10 mouse cellular contexts compared by ENCODE assay signal in genomic region chr9:23221976-23222375, GRCm38 (mm10). TPM values are rescaled to one million over a fixed set of nuclear protein-coding genes. Genes with fewer than 3 reads are reported as not detected.
DNase-seq lines count a peak whose midpoint lies in the region; ATAC-seq lines count a peak whose summit lies in the region.
"Had no signal": no experiment of that assay in that cellular context is flagged by ENCODE, and none has a peak within 500 bp of the region (broad histone marks: within the 10 kb centered on the region; RNA-seq: fewer than 3 reads in every experiment).

No protein-coding gene starts in this region.

- H3K9ac ChIP-seq in heart, embryonic 15.5 days: peak overlapping the region; percentile 71; the same call in 1 of the 2 replicates
- H3K9ac ChIP-seq in hindbrain, embryonic 11.5 days (ENCODE audit: low read depth, low read length): peak overlapping the region; percentile 74; the same call in 1 of the 2 replicates
- H3K9ac ChIP-seq in midbrain, embryonic 14.5 days (replicated peaks; ENCODE audit: low read length): peak overlapping the region; percentile 75

- no peak for DNase-seq in heart, postnatal 36 days
- DNase-seq in NIH3T3 (ENCODE audit: low read depth): peak; percentile 23
- no peak for DNase-seq in hindbrain, embryonic 11.5 days (ENCODE audit: low spot score)
- peak; percentile 37 for DNase-seq in midbrain, embryonic 14.5 days
- DNase-seq in gastrocnemius, postnatal 4 days (ENCODE audit: low spot score in 2 of 2): no peak
- no peak for DNase-seq in cerebellum, adult 8-10 months
- no peak for DNase-seq in adrenal gland, adult (ENCODE audit: inconsistent age in 2 of 2, low spot score in 1 of 2)

- H3K4me1 ChIP-seq in heart, embryonic 15.5 days (replicated peaks): peaks cover 9% of the 10 kb centered on the region
- H3K4me1 ChIP-seq in hindbrain, embryonic 11.5 days (replicated peaks; ENCODE audit: control insufficient read depth, insufficient read depth, low read length): 0 out of 2 replicates have a peak, but pooled peaks cover 3% of the 10 kb centered on the region
- H3K4me1 ChIP-seq in midbrain, embryonic 14.5 days (ENCODE audit: control insufficient read depth, insufficient read depth, low read length): peaks cover 6% of the 10 kb centered on the region; the same call in 1 of the 2 replicates

- H3K4me3 ChIP-seq in heart, embryonic 15.5 days: peak overlapping the region; percentile 74
- H3K4me3 ChIP-seq in hindbrain, embryonic 11.5 days (ENCODE audit: low read depth, low read length): peak overlapping the region; percentile 57
- H3K4me3 ChIP-seq in midbrain, embryonic 14.5 days (replicated peaks; ENCODE audit: low read depth, low read length): peak overlapping the region; percentile 70

- no peak overlapping the region for H3K27ac ChIP-seq in heart, embryonic 15.5 days
- no peak overlapping the region for H3K27ac ChIP-seq in hindbrain, embryonic 11.5 days (ENCODE audit: low read depth, low read length)
- H3K27ac ChIP-seq in midbrain, embryonic 14.5 days (replicated peaks; ENCODE audit: low read depth, low read length): no peak overlapping the region

- H3K27me3 ChIP-seq in heart, embryonic 15.5 days: peaks cover 31% of the 10 kb centered on the region; the same call in 1 of the 2 replicates
- H3K27me3 ChIP-seq in hindbrain, embryonic 11.5 days (ENCODE audit: control insufficient read depth, insufficient read depth, low read length): peaks cover 22% of the 10 kb centered on the region
- peaks cover 25% of the 10 kb centered on the region for H3K27me3 ChIP-seq in midbrain, embryonic 14.5 days (ENCODE audit: control insufficient read depth, insufficient read depth, low read length)

- intact Hi-C loops in heart, postnatal 36 days (cut with DNase I): no loop called here

- H3K9me3 ChIP-seq in heart, embryonic 15.5 days (replicated peaks): no peaks in the 10 kb centered on the region
- H3K9me3 ChIP-seq in hindbrain, embryonic 11.5 days (ENCODE audit: control insufficient read depth, low read length): no peaks in the 10 kb centered on the region
- H3K9me3 ChIP-seq in midbrain, embryonic 14.5 days (ENCODE audit: control insufficient read depth, low read length): no peaks in the 10 kb centered on the region

- no peaks in the 10 kb centered on the region for H3K36me3 ChIP-seq in heart, embryonic 15.5 days
- no peaks in the 10 kb centered on the region for H3K36me3 ChIP-seq in hindbrain, embryonic 11.5 days (ENCODE audit: control insufficient read depth, insufficient read depth, low read length)
- no peaks in the 10 kb centered on the region for H3K36me3 ChIP-seq in midbrain, embryonic 14.5 days (ENCODE audit: control insufficient read depth, insufficient read depth, low read length)

- H3K4me2 ChIP-seq in heart, embryonic 15.5 days: peak overlapping the region; percentile 89
- H3K4me2 ChIP-seq in hindbrain, embryonic 11.5 days (replicated peaks; ENCODE audit: low read depth, low read length): peak overlapping the region; percentile 64
- H3K4me2 ChIP-seq in midbrain, embryonic 14.5 days (ENCODE audit: low read length): peak overlapping the region; percentile 93

- ATAC-seq in heart, embryonic 15.5 days (replicated peaks; ENCODE audit: insufficient number of reproducible peaks, insufficient read depth, low FRiP score, low read depth): no peak
- no peak for ATAC-seq in hindbrain, embryonic 11.5 days (ENCODE audit: low FRiP score)
- peak; percentile 1; the same call in 1 of the 2 replicates for ATAC-seq in midbrain, embryonic 14.5 days (ENCODE audit: low FRiP score, low TSS enrichment)

- WGBS in heart, embryonic 15.5 days: 21% methylated on average over 5 of the region's 5 CpGs
- WGBS in hindbrain, embryonic 11.5 days: 10% methylated on average over 5 of the region's 5 CpGs
- WGBS in midbrain, embryonic 14.5 days: 15% methylated on average over 5 of the region's 5 CpGs

RNA-seq across cellular contexts. Expression of gene Bmper, which starts 0.9 kb away (rescaled TPM):
- 7.8 and 9.2 TPM in 2 replicates for polyA plus RNA-seq in heart, embryonic 15.5 days (2015; fragmentation: Nextera tagmentation; extraction: Ambion mirVana)
- total RNA-seq in heart, postnatal 36 days (2021): 1 to 10 TPM; 3.1 to 4.3 TPM
- 3.4 and 5.6 TPM in 2 replicates for polyA plus RNA-seq in hindbrain, embryonic 11.5 days (2014; fragmentation: Nextera tagmentation; extraction: Ambion mirVana)
- polyA plus RNA-seq in midbrain, embryonic 14.5 days (2014; fragmentation: Nextera tagmentation; extraction: Ambion mirVana): 4.9 and 5.3 TPM in 2 replicates
- total RNA-seq in gastrocnemius, postnatal 4 days (2021): 10 to 100 TPM; 12.3 to 12.9 TPM
- total RNA-seq: MEL; monocyte, adult 5-6 weeks had no signal

Comparison
In these comparisons a context has a peak if more than half of its experiments do, and no peak if none do; other contexts are left out.
1. DNase-seq: peak in NIH3T3 (single experiment) and midbrain, embryonic 14.5 days (single experiment); none in heart, postnatal 36 days (0 of 2), hindbrain, embryonic 11.5 days (single experiment), gastrocnemius, postnatal 4 days (0 of 2), cerebellum, adult 8-10 months (single experiment) and adrenal gland, adult (0 of 2).
2. Peak in every context shown above with its lines, with median percentiles within 50 percentile points of each other: H3K4me2 ChIP-seq, H3K4me3 ChIP-seq and H3K9ac ChIP-seq.